Mouse (Mus musculus) liver, embryonic 14.5 days (tissue): ENCODE data around the gene Myo15. TPM values are rescaled to one million over a fixed set of nuclear protein-coding genes. Genes with fewer than 3 reads are reported as not detected.
"Not testable (repeated sequence)": the region's sequence is repeated elsewhere in the genome, so short reads cannot be mapped to it uniquely, and the experiment has no call there.

Experiments
- ATAC-seq: fragments of 200-750 bp; cut with Nextera tagmentation; 2 replicates; pipeline ENCODE4 v1.8.0; 2017; ENCODE audit warnings: moderate number of reproducible peaks, mild to moderate bottlenecking, moderate library complexity; ENCODE audit not compliant: insufficient read depth
- DNase-seq, 3 experiments: peaks; one replicate each; pipeline ENCODE4 v3.0.0-alpha.2; 2012 to 2013; ENCODE audit warnings: low read depth in 3 of 3, low spot score in 3 of 3
- H3K27ac ChIP-seq: fragments of 300-500 bp; sonication (generic); 2 replicates; pipeline ENCODE4 v1.5.1; 2014; ENCODE audit warnings: moderate library complexity, mild to moderate bottlenecking, control low read depth, inconsistent platforms
- H3K27me3 ChIP-seq: fragments of 300-500 bp; sonication (generic); 2 replicates; pipeline ENCODE4 v1.6.1; 2014; ENCODE audit warnings: mild to moderate bottlenecking, low read length, moderate library complexity; ENCODE audit not compliant: control insufficient read depth, insufficient read depth
- H3K36me3 ChIP-seq: fragments of 300-500 bp; sonication (generic); replicated peaks from 2 replicates; pipeline ENCODE4 v1.6.1; 2014; ENCODE audit warnings: low read depth; ENCODE audit not compliant: control insufficient read depth, insufficient read depth
- H3K4me1 ChIP-seq, 2 experiments: fragments of 200-500 bp in 1 of 2; fragments of 300-500 bp in 1 of 2; sonication (generic) in 1 of 2; replicated peaks; 2 replicates each; pipeline ENCODE4 v1.6.1; 2012 to 2014; ENCODE audit warnings: antibody characterized with exemption in 1 of 2, inconsistent platforms in 1 of 2, low read length in 1 of 2; ENCODE audit not compliant: control insufficient read depth in 2 of 2, insufficient read depth in 2 of 2
- H3K4me2 ChIP-seq: fragments of 300-500 bp; sonication (generic); 2 replicates; pipeline ENCODE4 v1.6.1; 2014; ENCODE audit warnings: low read depth, mild to moderate bottlenecking, control low read depth, moderate library complexity
- H3K4me3 ChIP-seq, 2 experiments: fragments of 200-500 bp in 1 of 2; fragments of 300-500 bp in 1 of 2; sonication (generic) in 1 of 2; 2 replicates each; pipeline ENCODE4 v1.5.1; 2012 to 2014; ENCODE audit warnings: low read depth in 2 of 2, low read length in 2 of 2, mild to moderate bottlenecking in 2 of 2, control low read depth in 1 of 2, inconsistent platforms in 1 of 2, moderate library complexity in 1 of 2; ENCODE audit not compliant: insufficient read depth in 1 of 2
- H3K9ac ChIP-seq: fragments of 300-500 bp; sonication (generic); replicated peaks from 2 replicates; pipeline ENCODE4 v1.6.1; 2014; ENCODE audit warnings: mild to moderate bottlenecking, control low read depth, moderate library complexity
- H3K9me3 ChIP-seq: fragments of 300-500 bp; sonication (generic); 2 replicates; pipeline ENCODE4 v1.6.1; 2016; ENCODE audit warnings: low read length, mixed read lengths; ENCODE audit not compliant: control insufficient read depth
- CTCF ChIP-seq: IDR thresholded peaks from 2 replicates; pipeline ENCODE4 v1.5.1; 2016; ENCODE audit warnings: antibody characterized with exemption, low read depth, control low read depth
- EP300 ChIP-seq: IDR thresholded peaks from 2 replicates; pipeline ENCODE4 v1.6.1; 2016; ENCODE audit warnings: antibody characterized with exemption, low read depth
- WGBS: fragments of 180-500 bp; shearing (Covaris S2); extraction: QIAGEN DNeasy Blood & Tissue Kit; methylation state at CpG from one replicate; pipeline ENCODE4 v1.1.7; 2014; ENCODE audit not compliant: insufficient replicate concordance; 5-methylcytosine and 5-hydroxymethylcytosine counted together
- polyA plus RNA-seq, 2 experiments: library from polyadenylated mRNA; depleted of rRNA in 1 of 2; stranded (reverse) in 1 of 2; unstranded in 1 of 2; fragments of >200 nt; fragmentation: Nextera tagmentation in 1 of 2; extraction: Ambion mirVana in 1 of 2; gene quantifications; 2 replicates each; pipeline versions ENCODE4 v1.2.1 to v1.2.3; 2012 to 2014

The Myo15 gene
- polyA plus RNA-seq, 2 experiments: 0.18 to 0.64 TPM

DNA sequence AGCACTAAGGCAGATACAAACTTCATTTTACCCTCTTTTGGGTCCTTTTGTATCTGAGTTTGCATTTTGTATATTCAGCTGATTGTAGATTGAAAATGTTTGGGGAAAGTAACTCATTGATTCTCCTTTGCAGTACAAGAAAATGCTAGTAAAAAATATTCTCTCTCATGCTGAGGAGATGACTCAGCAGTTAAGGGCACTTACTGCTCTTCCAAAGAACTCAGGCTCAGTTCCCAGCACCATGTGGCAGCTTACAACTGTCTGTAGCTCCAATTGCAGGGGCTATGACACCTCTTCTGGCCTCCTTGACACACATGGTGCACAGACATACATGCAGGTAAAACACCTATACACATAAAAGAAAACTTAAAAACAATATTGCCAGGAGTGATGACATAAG is 35.6 kb upstream of the Myo15 start:
- Histone ChIP-seq H3K9ac (no peak overlapping the region), H3K4me1 (peaks cover 2 to 6% of the 10 kb centered on the region in 2 experiments; a peak in 3 of 4 replicates), H3K27me3 (no peaks in the 10 kb centered on the region), H3K4me3 (no peak overlapping the region), H3K27ac (no peak overlapping the region), H3K4me2 (no peak overlapping the region), H3K36me3 (peaks cover 22% of the 10 kb centered on the region), H3K9me3 (no peaks in the 10 kb centered on the region)
- TF ChIP-seq EP300: no peak
- TF ChIP-seq CTCF: no peak
- ATAC-seq (no peak), DNase-seq (no peak)

DNA sequence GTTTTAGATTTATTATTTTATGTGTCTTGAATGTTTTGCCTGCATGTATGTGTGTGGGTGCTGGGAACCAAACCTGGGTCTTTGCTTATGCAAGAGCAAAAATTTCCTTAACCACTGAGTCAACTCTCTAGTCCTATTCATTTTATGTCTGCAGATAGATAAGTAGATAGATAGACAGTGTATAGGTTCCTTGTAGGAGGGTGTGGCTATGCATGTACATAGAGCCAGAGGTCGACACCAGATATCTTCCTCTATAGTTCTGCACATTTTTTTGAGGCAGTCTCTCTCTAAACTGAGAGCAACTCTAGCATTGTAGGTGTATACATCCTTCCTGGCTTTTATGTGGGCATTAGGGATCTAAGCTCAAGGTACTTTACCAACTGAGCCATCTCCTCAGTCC is 34.0 kb upstream of the Myo15 start:
- Histone ChIP-seq H3K9me3 (no peaks in the 10 kb centered on the region), H3K4me3 (no peak overlapping the region), H3K9ac (no peak overlapping the region), H3K4me2 (no peak overlapping the region), H3K27me3 (no peaks in the 10 kb centered on the region), H3K4me1 (peaks cover 2 to 6% of the 10 kb centered on the region in 2 experiments; a peak in 3 of 4 replicates), H3K36me3 (peaks cover 22% of the 10 kb centered on the region), H3K27ac (no peak overlapping the region)
- TF ChIP-seq CTCF: no peak
- no peak for TF ChIP-seq EP300
- WGBS: 43% methylated on average over 1 of the region's 1 CpGs
- ATAC-seq (no peak), DNase-seq (no peak)

DNA sequence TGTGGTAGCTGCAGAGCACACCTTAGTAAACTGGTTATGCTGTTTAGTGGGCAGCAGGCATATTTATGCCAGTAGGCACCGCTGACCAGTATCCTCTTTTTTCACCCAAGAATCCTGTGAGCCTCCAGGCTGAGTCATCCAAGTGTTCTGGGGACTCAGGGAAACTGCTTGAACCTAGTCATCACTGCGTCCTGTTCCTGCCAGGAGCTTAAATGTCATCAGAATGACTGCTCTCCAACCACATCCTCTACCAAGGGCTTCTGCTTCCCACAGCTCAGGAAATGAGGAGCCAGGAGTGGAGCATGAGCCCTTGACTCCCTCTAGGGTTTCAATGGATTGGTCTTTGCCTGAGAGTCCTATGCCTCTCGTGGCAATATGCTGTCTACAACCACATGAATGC is 32.5 kb upstream of the Myo15 start:
- no peak overlapping the region for H3K9ac ChIP-seq
- WGBS: 67% methylated on average over 3 of the region's 3 CpGs
- H3K4me3 ChIP-seq: no peak overlapping the region
- no peak overlapping the region for H3K27ac ChIP-seq
- no peaks in the 10 kb centered on the region for H3K27me3 ChIP-seq
- H3K4me1 ChIP-seq: peaks cover 2 to 6% of the 10 kb centered on the region in 2 experiments; a peak in 3 of 4 replicates
- peaks cover 24% of the 10 kb centered on the region for H3K36me3 ChIP-seq
- ATAC-seq (no peak), DNase-seq (no peak)
- no peaks in the 10 kb centered on the region for H3K9me3 ChIP-seq
- no peak for TF ChIP-seq EP300
- no peak for TF ChIP-seq CTCF
- H3K4me2 ChIP-seq: no peak overlapping the region

DNA sequence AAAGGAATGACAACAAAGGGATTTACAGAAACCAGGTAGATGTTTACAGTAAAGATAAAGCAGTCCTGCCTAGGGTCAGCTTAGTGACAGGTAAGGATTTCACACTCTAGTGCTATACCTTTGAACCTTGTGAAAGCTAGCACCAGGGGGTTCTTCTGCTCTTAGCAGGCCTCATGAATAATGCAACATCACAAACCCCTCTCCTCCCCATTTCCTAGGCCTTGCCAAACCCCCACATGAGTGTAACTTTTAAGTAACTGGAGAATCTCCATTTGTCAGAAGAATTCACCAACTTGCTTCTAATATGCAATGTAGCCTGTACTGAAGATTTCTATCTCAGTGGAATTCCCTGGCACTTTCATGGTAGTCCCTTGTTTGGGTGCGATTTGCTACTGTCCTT is 29.5 kb upstream of the Myo15 start:
- H3K9ac ChIP-seq, H3K4me1 ChIP-seq, ATAC-seq, H3K27me3 ChIP-seq, DNase-seq, H3K4me2 ChIP-seq, H3K9me3 ChIP-seq, H3K4me3 ChIP-seq, H3K27ac ChIP-seq: not testable (repeated sequence)
- WGBS: 73% methylated on average over 1 of the region's 1 CpGs
- peaks cover 19% of the 10 kb centered on the region for H3K36me3 ChIP-seq

DNA sequence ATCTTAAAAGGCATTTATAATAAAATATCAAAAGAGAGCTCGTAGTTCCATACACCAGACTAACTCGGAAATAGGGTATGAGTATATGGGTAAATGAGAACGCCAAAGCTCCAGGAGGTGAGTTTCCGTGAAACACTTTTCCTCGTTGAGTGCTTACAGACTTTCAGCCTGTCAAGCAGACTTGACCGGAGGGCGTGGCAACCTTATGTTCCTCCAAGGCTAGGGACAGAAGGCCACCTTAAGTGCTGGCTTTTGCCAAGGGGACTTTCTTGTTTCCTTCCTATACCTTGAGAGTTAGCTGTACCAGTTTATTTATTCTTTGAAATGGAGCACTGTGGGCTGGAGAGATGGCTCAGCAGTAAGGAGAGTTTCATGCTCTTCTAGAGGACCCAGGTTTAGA is 29.0 kb upstream of the Myo15 start:
- Histone ChIP-seq H3K4me3 (no peak overlapping the region), H3K36me3 (peaks cover 19% of the 10 kb centered on the region), H3K27ac (no peak overlapping the region), H3K9ac (no peak overlapping the region), H3K4me2 (no peak overlapping the region), H3K27me3 (no peaks in the 10 kb centered on the region), H3K4me1 (peaks cover 0 to 2% of the 10 kb centered on the region in 2 experiments; a peak in 1 of 4 replicates), H3K9me3 (no peaks in the 10 kb centered on the region)
- TF ChIP-seq CTCF: no peak
- no peak for TF ChIP-seq EP300
- DNase-seq (no peak), ATAC-seq (no peak)
- WGBS: 68% methylated on average over 7 of the region's 7 CpGs
